ENCODE assay signal across 21 mouse cellular contexts in the genomic region with DNA sequence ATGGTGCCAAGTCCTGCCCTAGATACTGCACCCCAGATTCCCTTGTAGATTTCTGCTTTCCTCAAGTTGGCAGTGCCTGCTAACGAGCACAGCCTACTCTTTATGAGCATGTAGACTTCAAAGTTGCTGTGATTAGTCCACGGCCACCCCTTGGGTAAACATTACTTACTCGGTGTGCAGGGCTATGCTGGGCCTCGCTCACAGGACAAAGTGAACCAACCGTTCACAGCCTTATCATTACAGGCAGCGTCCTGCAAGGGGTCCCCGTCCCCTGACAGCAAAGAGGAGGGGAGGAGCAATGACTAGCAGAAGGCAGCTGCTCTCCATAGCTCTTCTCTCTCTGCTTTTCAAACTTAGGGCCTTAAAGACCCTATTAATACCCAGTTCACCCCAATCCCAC. TPM values are rescaled to one million over a fixed set of nuclear protein-coding genes. Genes with fewer than 3 reads are reported as not detected.
DNase-seq lines count a peak whose midpoint lies in the region; ATAC-seq and TF ChIP-seq lines count a peak whose summit lies in the region.
"Had no signal": no experiment of that assay in that cellular context is flagged by ENCODE, and none has a peak within 500 bp of the region (broad histone marks: within the 10 kb centered on the region; RNA-seq: fewer than 3 reads in every experiment).

No protein-coding gene starts in this region.

- ATAC-seq in liver, embryonic 15.5 days (ENCODE audit: insufficient read depth): peak; percentile 44
- no peak for ATAC-seq in hindbrain, postnatal 0 days
- ATAC-seq: forebrain, embryonic 14.5 days had no signal

- H3K4me1 ChIP-seq in heart, adult 2 months (ENCODE audit: control insufficient read depth, insufficient read depth, low read length): peaks cover 9% of the 10 kb centered on the region; the same call in 1 of the 2 replicates
- H3K4me1 ChIP-seq in liver, embryonic 15.5 days (replicated peaks): peaks cover 44% of the 10 kb centered on the region
- H3K4me1 ChIP-seq in hindbrain, postnatal 0 days (ENCODE audit: insufficient read depth, low read length): no peaks in the 10 kb centered on the region
- H3K4me1 ChIP-seq in forebrain, embryonic 10.5 days: peaks cover 3% of the 10 kb centered on the region; the same call in 1 of the 2 replicates
- H3K4me1 ChIP-seq: embryonic facial prominence, embryonic 10.5 days; limb, embryonic 13.5 days had no signal

- 0 out of 2 replicates have a peak overlapping the region, but pooled peaks have one; percentile 25 for H3K4me2 ChIP-seq in liver, embryonic 15.5 days
- H3K4me2 ChIP-seq in hindbrain, postnatal 0 days (ENCODE audit: low read depth, low read length): no peak overlapping the region
- H3K4me2 ChIP-seq: hindbrain, embryonic 14.5 days; limb, embryonic 13.5 days had no signal

- TF ChIP-seq POLR2A in heart, adult 2 months (IDR thresholded peaks at IDR 0.05; ENCODE audit: insufficient read depth, low read depth, low read length): no peak

- TF ChIP-seq CTCF in heart, adult 2 months (IDR thresholded peaks at IDR 0.05): no peak
- TF ChIP-seq CTCF in hindbrain, postnatal 0 days (IDR thresholded peaks at IDR 0.05; ENCODE audit: low read depth): no peak

- no peak for DNase-seq in heart, adult 2 months
- DNase-seq in heart, postnatal 4 days: no peak
- DNase-seq in kidney, postnatal 10 days: peak; percentile 7
- DNase-seq in kidney, postnatal 4 days: no peak
- no peak for DNase-seq in hindbrain, postnatal 0 days (ENCODE audit: low spot score)
- no peak for DNase-seq in forebrain, embryonic 10.5 days (ENCODE audit: extremely low spot score, low spot score)
- no peak for DNase-seq in cerebellum, postnatal 25 days
- DNase-seq: adrenal gland, adult 2 months; cerebellum, adult 18-20 months; kidney, adult 2 months; kidney, postnatal 25 days; layer of hippocampus, adult 9-11 months; lung, postnatal 10 days; midbrain, embryonic 14.5 days; retina, postnatal 1 day; right cerebral cortex, postnatal 4 days had no signal

- no peak overlapping the region for H3K4me3 ChIP-seq in heart, adult 2 months
- H3K4me3 ChIP-seq in liver, embryonic 15.5 days (replicated peaks): no peak overlapping the region
- no peak overlapping the region for H3K4me3 ChIP-seq in hindbrain, postnatal 0 days (ENCODE audit: low read length)
- no peak overlapping the region for H3K4me3 ChIP-seq in forebrain, embryonic 10.5 days
- H3K4me3 ChIP-seq: embryonic facial prominence, embryonic 10.5 days; limb, embryonic 13.5 days had no signal

- no peak overlapping the region; the same call in 1 of the 2 replicates for H3K9ac ChIP-seq in heart, adult 2 months (ENCODE audit: low read depth, low read length)
- no peak overlapping the region for H3K9ac ChIP-seq in liver, embryonic 15.5 days
- H3K9ac ChIP-seq in hindbrain, postnatal 0 days (replicated peaks; ENCODE audit: low read length): no peak overlapping the region
- H3K9ac ChIP-seq: hindbrain, embryonic 14.5 days; limb, embryonic 13.5 days had no signal

- TF ChIP-seq EP300 in heart, adult 2 months (IDR thresholded peaks at IDR 0.05; ENCODE audit: insufficient read depth, low read depth, low read length): no peak

- 34% methylated on average over 7 of the region's 7 CpGs for WGBS in heart, adult 2 months
- 15% methylated on average over 7 of the region's 7 CpGs for whole genome bisulfite sequencing in liver, embryonic 15.5 days (ENCODE audit: insufficient replicate concordance)
- 77% methylated on average over 7 of the region's 7 CpGs for WGBS in hindbrain, postnatal 0 days
- WGBS in forebrain, embryonic 10.5 days: 72% methylated on average over 7 of the region's 7 CpGs

- H3K27me3 ChIP-seq in heart, adult 2 months (ENCODE audit: control insufficient read depth, insufficient read depth, low read length): no peaks in the 10 kb centered on the region
- no peaks in the 10 kb centered on the region for H3K27me3 ChIP-seq in liver, embryonic 15.5 days
- no peaks in the 10 kb centered on the region for H3K27me3 ChIP-seq in hindbrain, postnatal 0 days (ENCODE audit: insufficient read depth, low read length)
- no peaks in the 10 kb centered on the region for H3K27me3 ChIP-seq in forebrain, embryonic 10.5 days (ENCODE audit: poor library complexity, severe bottlenecking)
- H3K27me3 ChIP-seq: limb, embryonic 13.5 days had no signal

- intact Hi-C loops in heart, adult 2 months (cut with DNase I): no loop called here

- H3K36me3 ChIP-seq in heart, adult 2 months (ENCODE audit: control insufficient read depth, insufficient read depth, low read length): peaks cover 3% of the 10 kb centered on the region; the same call in 1 of the 2 replicates
- H3K36me3 ChIP-seq in liver, embryonic 15.5 days (replicated peaks): 0 out of 2 replicates have a peak, but pooled peaks cover 4% of the 10 kb centered on the region
- H3K36me3 ChIP-seq in hindbrain, postnatal 0 days (ENCODE audit: insufficient read depth, low read length): no peaks in the 10 kb centered on the region
- no peaks in the 10 kb centered on the region for H3K36me3 ChIP-seq in forebrain, embryonic 10.5 days (replicated peaks)
- H3K36me3 ChIP-seq: embryonic facial prominence, embryonic 10.5 days; limb, embryonic 13.5 days had no signal

- no peaks in the 10 kb centered on the region; the same call in 1 of the 2 replicates for H3K79me2 ChIP-seq in heart, adult 2 months (replicated peaks; ENCODE audit: control insufficient read depth, insufficient read depth, low read length)

- H3K27ac ChIP-seq in heart, adult 2 months: peak overlapping the region; percentile 85
- no peak overlapping the region for H3K27ac ChIP-seq in liver, embryonic 15.5 days (replicated peaks)
- H3K27ac ChIP-seq in hindbrain, postnatal 0 days: no peak overlapping the region
- H3K27ac ChIP-seq in forebrain, embryonic 10.5 days: no peak overlapping the region
- H3K27ac ChIP-seq: embryonic facial prominence, embryonic 10.5 days; hindbrain, embryonic 14.5 days; limb, embryonic 13.5 days had no signal

- H3K9me3 ChIP-seq in liver, embryonic 15.5 days (replicated peaks): no peaks in the 10 kb centered on the region
- no peaks in the 10 kb centered on the region for H3K9me3 ChIP-seq in hindbrain, postnatal 0 days (ENCODE audit: low read length)
- no peaks in the 10 kb centered on the region for H3K9me3 ChIP-seq in forebrain, embryonic 10.5 days
- H3K9me3 ChIP-seq: embryonic facial prominence, embryonic 10.5 days; limb, embryonic 13.5 days had no signal

RNA-seq across cellular contexts. Expression of gene Coq8a, which starts 14.6 kb away (rescaled TPM):
- total RNA-seq in heart, adult 2 months (2021): 100 to 1,000 TPM; 783 to 919 TPM
- 468 and 899 TPM in 2 replicates for polyA plus RNA-seq in heart, adult 2 months (2012; rRNA removed)
- 100 to 1,000 TPM; 232 to 252 TPM for total RNA-seq in heart, postnatal 4 days (2021)
- 25.3 and 27.0 TPM in 2 replicates for polyA plus RNA-seq in liver, embryonic 15.5 days (2015; fragmentation: Nextera tagmentation; extraction: Ambion mirVana)
- 3.4 and 6.0 TPM in 2 replicates for total RNA-seq in hindbrain, postnatal 0 days (2014; rRNA removed)
- polyA plus RNA-seq in hindbrain, postnatal 0 days (2015; fragmentation: Nextera tagmentation; extraction: Ambion mirVana): 9.2 and 12.2 TPM in 2 replicates
- 1.1 TPM in 2 replicates for polyA plus RNA-seq in forebrain, embryonic 10.5 days (2016; fragmentation: Nextera tagmentation; extraction: Ambion mirVana)

Comparison
In these comparisons a context has a peak if more than half of its experiments do, and no peak if none do; other contexts are left out.
1. RNA of gene Coq8a, which starts 14.6 kb away (polyA plus RNA-seq): 468 to 899 TPM in heart, adult 2 months; 25.3 to 27.0 TPM in liver, embryonic 15.5 days, 9.2 to 12.2 TPM in hindbrain, postnatal 0 days and 1.1 TPM in forebrain, embryonic 10.5 days; every median in the first group is over 10 times any median in the second.